Mouse (Mus musculus) forebrain, embryonic 14.5 days (tissue): ENCODE results near the gene Gm38392. TPM values are rescaled to one million over a fixed set of nuclear protein-coding genes. Genes with fewer than 3 reads are reported as not detected.
"Not testable (repeated sequence)": the region's sequence is repeated elsewhere in the genome, so short reads cannot be mapped to it uniquely, and the experiment has no call there.

Source experiments
- ATAC-seq: fragments of 200-750 bp; cut with Nextera tagmentation; 2 replicates; pipeline ENCODE4 v1.8.0; 2017; ENCODE audit warnings: mild to moderate bottlenecking, moderate library complexity
- DNase-seq: peaks from one replicate; pipeline ENCODE4 v3.0.0-alpha.2; 2015; ENCODE audit warnings: low spot score
- H3K27ac ChIP-seq: fragments of 300-500 bp; sonication (generic); 2 replicates; pipeline ENCODE4 v1.5.1; 2014; ENCODE audit warnings: low read depth, mild to moderate bottlenecking, control low read depth, low read length, moderate library complexity
- H3K27me3 ChIP-seq: fragments of 300-500 bp; sonication (generic); replicated peaks from 2 replicates; pipeline ENCODE4 v1.6.1; 2014; ENCODE audit warnings: low read length, control low read depth, mixed read lengths; ENCODE audit not compliant: control insufficient read depth, insufficient read depth
- H3K36me3 ChIP-seq: fragments of 300-500 bp; sonication (generic); 2 replicates; pipeline ENCODE4 v1.6.1; 2014; ENCODE audit warnings: low read length, control low read depth; ENCODE audit not compliant: control insufficient read depth, insufficient read depth
- H3K4me1 ChIP-seq: fragments of 300-500 bp; sonication (generic); 2 replicates; pipeline ENCODE4 v1.6.1; 2014; ENCODE audit warnings: antibody characterized with exemption, low read length, control low read depth; ENCODE audit not compliant: control insufficient read depth, insufficient read depth
- H3K4me2 ChIP-seq: fragments of 300-500 bp; sonication (generic); 2 replicates; pipeline ENCODE4 v1.6.1; 2014; ENCODE audit warnings: mild to moderate bottlenecking, control low read depth, low read length
- H3K4me3 ChIP-seq: fragments of 300-500 bp; sonication (generic); 2 replicates; pipeline ENCODE4 v1.5.1; 2014; ENCODE audit warnings: low read depth, low read length, control low read depth
- H3K9ac ChIP-seq: fragments of 300-500 bp; sonication (generic); 2 replicates; pipeline ENCODE4 v1.6.1; 2014; ENCODE audit warnings: mild to moderate bottlenecking, low read length, control low read depth, moderate library complexity
- H3K9me3 ChIP-seq: fragments of 300-500 bp; sonication (generic); replicated peaks from 2 replicates; pipeline ENCODE4 v1.6.1; 2016; ENCODE audit warnings: low read length, control low read depth, mixed read lengths; ENCODE audit not compliant: control insufficient read depth
- WGBS: fragments of 180-500 bp; shearing (Covaris S2); extraction: QIAGEN DNeasy Blood & Tissue Kit; methylation state at CpG from one replicate; pipeline ENCODE4 v1.1.7; 2014; 5-methylcytosine and 5-hydroxymethylcytosine counted together
- polyA plus RNA-seq: library from polyadenylated mRNA; unstranded; fragments of >200 nt; fragmentation: Nextera tagmentation; extraction: Ambion mirVana; gene quantifications from 2 replicates; pipeline ENCODE4 v1.2.1, GENCODE M21; 2014

The Gm38392 gene
- polyA plus RNA-seq, 1 experiment from 2014 or later: 0.18 TPM

- not testable (repeated sequence) for H3K9ac ChIP-seq, H3K4me2 ChIP-seq, H3K4me1 ChIP-seq, ATAC-seq, H3K9me3 ChIP-seq, DNase-seq, H3K27ac ChIP-seq, H3K4me3 ChIP-seq, H3K36me3 ChIP-seq, H3K27me3 ChIP-seq
- 87% methylated on average over 6 of the region's 6 CpGs for WGBS
These were observed 19.0 kb downstream of the Gm38392 start for GRCm38 (mm10) chr3:88268014-88268413.

- 0 out of 2 replicates have a peak, but pooled peaks cover 2% of the 10 kb centered on the region for H3K27me3 ChIP-seq
- no peak overlapping the region for H3K27ac ChIP-seq
- H3K4me1 ChIP-seq: no peaks in the 10 kb centered on the region
- no peak overlapping the region for H3K4me3 ChIP-seq
- WGBS: 81% methylated on average over 3 of the region's 3 CpGs
- no peaks in the 10 kb centered on the region for H3K9me3 ChIP-seq
- no peak overlapping the region for H3K9ac ChIP-seq
- no peak overlapping the region for H3K4me2 ChIP-seq
- ATAC-seq (no peak), DNase-seq (no peak)
- H3K36me3 ChIP-seq: no peaks in the 10 kb centered on the region
These were observed 24.7 kb downstream of the Gm38392 start for GRCm38 (mm10) chr3:88262346-88262745.

GRCm38 (mm10) chr3:88256382-88256781 lies 30.6 kb downstream of the Gm38392 start:
- H3K27me3 ChIP-seq: peaks cover 4% of the 10 kb centered on the region
- H3K4me2 ChIP-seq: no peak overlapping the region
- no peak overlapping the region for H3K9ac ChIP-seq
- no peaks in the 10 kb centered on the region for H3K36me3 ChIP-seq
- DNase-seq: no peak
- ATAC-seq: no peak
- H3K9me3 ChIP-seq: no peaks in the 10 kb centered on the region
- peaks cover 6% of the 10 kb centered on the region; the same call in 1 of the 2 replicates for H3K4me1 ChIP-seq
- 88% methylated on average over 7 of the region's 7 CpGs for WGBS
- no peak overlapping the region for H3K27ac ChIP-seq
- H3K4me3 ChIP-seq: no peak overlapping the region

DNA sequence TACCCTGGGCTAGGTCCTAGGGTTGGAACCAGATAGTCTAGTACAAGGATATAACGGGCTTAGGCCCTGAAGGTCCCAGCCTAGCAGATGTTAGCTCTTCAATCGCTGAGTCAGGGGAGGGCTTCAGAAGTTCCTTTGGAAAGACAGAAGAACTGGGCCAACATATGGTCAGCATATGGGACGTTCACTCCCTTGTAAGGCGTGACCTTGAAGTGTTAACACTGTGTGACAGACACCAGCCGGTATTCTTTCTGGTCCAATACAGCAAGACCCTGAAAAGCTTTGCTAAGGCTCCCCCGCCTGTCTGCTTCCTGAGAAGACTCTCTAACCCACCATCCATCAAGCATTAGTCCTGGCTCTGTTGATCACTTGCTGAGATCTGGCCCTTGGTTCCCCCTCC lies 31.1 kb downstream of the Gm38392 start:
- no peak overlapping the region for H3K4me2 ChIP-seq
- H3K4me1 ChIP-seq: peaks cover 6% of the 10 kb centered on the region; the same call in 1 of the 2 replicates
- no peak overlapping the region for H3K4me3 ChIP-seq
- peaks cover 4% of the 10 kb centered on the region for H3K27me3 ChIP-seq
- no peak overlapping the region for H3K9ac ChIP-seq
- no peak overlapping the region for H3K27ac ChIP-seq
- DNase-seq: peak; percentile 42
- 68% methylated on average over 6 of the region's 6 CpGs for WGBS
- H3K36me3 ChIP-seq: no peaks in the 10 kb centered on the region
- H3K9me3 ChIP-seq: no peaks in the 10 kb centered on the region
- ATAC-seq: no peak

DNA sequence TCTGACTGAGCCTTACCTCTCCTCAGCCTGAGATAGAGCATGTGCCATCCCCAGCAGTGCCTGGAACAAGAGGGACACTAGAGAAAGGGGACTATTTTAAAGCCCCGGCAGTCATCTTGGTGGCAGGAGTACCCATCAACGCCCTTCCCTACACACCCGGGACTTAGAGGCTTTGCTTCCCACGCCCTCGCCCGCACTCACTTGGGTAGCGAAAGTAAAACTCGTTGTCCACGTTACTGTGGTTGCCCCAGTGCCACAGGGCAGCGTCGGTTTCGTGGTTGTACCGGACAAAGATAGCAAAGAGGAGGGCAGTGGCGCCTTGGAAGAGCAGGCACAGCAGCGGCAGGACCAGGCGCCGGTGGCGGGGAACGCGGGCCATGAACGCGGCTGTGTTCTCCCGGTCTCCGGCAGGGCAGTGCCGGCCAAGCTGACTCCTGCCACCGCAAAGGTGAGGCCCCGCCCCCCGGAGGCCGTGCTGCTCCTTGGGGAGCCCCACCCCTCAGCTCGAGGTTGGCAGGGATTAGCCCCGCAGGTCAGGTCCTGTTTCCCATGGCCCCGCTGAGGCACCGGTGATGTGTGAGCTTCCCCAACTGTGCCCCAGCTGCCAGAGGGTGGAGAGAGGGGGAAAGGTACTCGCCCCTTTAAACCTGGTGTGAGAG lies 32.6 kb downstream of the Gm38392 start, which contains the start of gene Rhbg:
TSS of gene Rhbg (minus strand) at position 442 of the 659 bp plus-strand sequence.
- ATAC-seq: no peak
- H3K27me3 ChIP-seq: peaks cover 4% of the 10 kb centered on the region
- H3K9me3 ChIP-seq: no peaks in the 10 kb centered on the region
- no peak within 1 kb of the TSS for H3K27ac ChIP-seq
- 2% methylated on average over 34 of the region's 34 CpGs for WGBS
- no peak for DNase-seq
- H3K4me2 ChIP-seq: peak within 1 kb of the TSS; percentile 62
- H3K4me3 ChIP-seq: peak within 1 kb of the TSS; percentile 29
- peak within 1 kb of the TSS; percentile 54 for H3K9ac ChIP-seq
- H3K36me3 ChIP-seq: no peaks in the 10 kb centered on the region
- H3K4me1 ChIP-seq: peaks cover 6% of the 10 kb centered on the region; the same call in 1 of the 2 replicates

DNA sequence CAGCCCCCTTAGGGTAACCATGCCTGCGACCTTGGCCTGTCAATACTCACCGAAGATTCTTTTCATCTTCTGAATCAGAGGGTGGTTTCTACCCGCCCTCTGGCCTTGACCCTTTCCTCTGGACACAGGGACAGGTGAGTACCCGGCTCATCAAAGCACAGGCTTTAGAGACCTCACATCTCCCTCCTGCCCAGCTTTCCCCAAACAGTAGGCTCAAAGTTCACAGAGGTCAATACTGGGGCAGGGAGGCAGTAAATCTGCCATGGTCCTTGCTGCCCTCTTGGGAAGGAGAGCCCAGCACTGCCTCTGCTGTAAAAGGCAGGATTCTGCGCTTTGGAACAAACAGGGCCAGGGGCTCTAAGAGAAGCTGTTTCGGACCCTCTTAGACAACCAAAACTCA lies 34.3 kb downstream of the Gm38392 start:
- H3K9me3 ChIP-seq: no peaks in the 10 kb centered on the region
- H3K4me2 ChIP-seq: no peak overlapping the region
- DNase-seq (no peak), ATAC-seq (no peak)
- H3K36me3 ChIP-seq: no peaks in the 10 kb centered on the region
- no peak overlapping the region for H3K9ac ChIP-seq
- H3K4me3 ChIP-seq: no peak overlapping the region
- 81% methylated on average over 6 of the region's 6 CpGs for WGBS
- H3K27ac ChIP-seq: no peak overlapping the region
- peaks cover 6% of the 10 kb centered on the region; the same call in 1 of the 2 replicates for H3K4me1 ChIP-seq
- H3K27me3 ChIP-seq: peaks cover 4% of the 10 kb centered on the region

GRCm38 (mm10) chr3:88248406-88248805 lies 38.6 kb downstream of the Gm38392 start:
- no peaks in the 10 kb centered on the region for H3K36me3 ChIP-seq
- no peak overlapping the region for H3K4me3 ChIP-seq
- H3K4me2 ChIP-seq: no peak overlapping the region
- ATAC-seq: no peak
- H3K4me1 ChIP-seq: no peaks in the 10 kb centered on the region
- no peak overlapping the region for H3K27ac ChIP-seq
- no peaks in the 10 kb centered on the region for H3K9me3 ChIP-seq
- DNase-seq: no peak
- no peaks in the 10 kb centered on the region; the same call in 1 of the 2 replicates for H3K27me3 ChIP-seq
- peak overlapping the region; percentile 40; the same call in 1 of the 2 replicates for H3K9ac ChIP-seq
- WGBS: 59% methylated on average over 11 of the region's 11 CpGs

DNA sequence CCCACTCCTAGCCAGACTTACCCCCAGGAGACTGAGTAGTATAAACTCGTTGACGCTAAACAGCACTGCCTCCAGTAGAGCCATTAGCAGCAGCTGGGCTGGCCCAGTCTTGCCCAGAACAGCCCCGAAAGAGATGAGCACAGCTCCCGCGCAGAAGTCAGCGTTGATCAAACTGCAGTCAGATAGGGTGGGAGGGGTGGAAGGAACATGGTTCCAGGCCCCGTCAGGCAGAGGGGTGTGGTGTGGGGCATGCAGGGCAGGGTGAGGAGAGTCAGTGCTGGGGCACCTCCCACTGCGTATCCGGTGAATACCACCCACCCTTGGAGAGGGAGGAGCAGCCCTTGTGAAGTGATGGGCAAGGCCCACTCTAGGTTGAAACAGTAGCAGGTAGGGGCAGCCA lies 39.3 kb downstream of the Gm38392 start:
- no peak overlapping the region for H3K27ac ChIP-seq
- no peaks in the 10 kb centered on the region for H3K36me3 ChIP-seq
- no peak overlapping the region for H3K9ac ChIP-seq
- no peak overlapping the region for H3K4me3 ChIP-seq
- H3K4me1 ChIP-seq: peaks cover 1% of the 10 kb centered on the region; the same call in 1 of the 2 replicates
- no peak for DNase-seq
- no peak overlapping the region for H3K4me2 ChIP-seq
- 78% methylated on average over 9 of the region's 9 CpGs for WGBS
- ATAC-seq: no peak
- H3K27me3 ChIP-seq: no peaks in the 10 kb centered on the region
- no peaks in the 10 kb centered on the region for H3K9me3 ChIP-seq

GRCm38 (mm10) chr3:88245811-88246210 lies 41.2 kb downstream of the Gm38392 start:
- no peak for ATAC-seq
- H3K27ac ChIP-seq: no peak overlapping the region
- peak; percentile 71 for DNase-seq
- peaks cover 16% of the 10 kb centered on the region for H3K4me1 ChIP-seq
- H3K9ac ChIP-seq: no peak overlapping the region
- H3K9me3 ChIP-seq: no peaks in the 10 kb centered on the region
- H3K36me3 ChIP-seq: no peaks in the 10 kb centered on the region
- WGBS: 24% methylated on average over 13 of the region's 13 CpGs
- H3K4me3 ChIP-seq: no peak overlapping the region
- no peaks in the 10 kb centered on the region for H3K27me3 ChIP-seq
- no peak overlapping the region for H3K4me2 ChIP-seq
